Mouse (Mus musculus): Measurements from ENCODE around the gene Phactr1. TPM values are rescaled to one million over a fixed set of nuclear protein-coding genes. Genes with fewer than 3 reads are reported as not detected.

Gene Phactr1
- total RNA-seq, 1 experiment, result 1.2 TPM

- TF ChIP-seq ZNF384 (IDR thresholded peaks at IDR 0.05; ENCODE audit: low read depth, low read length) (no peak), ZC3H11A (IDR thresholded peaks at IDR 0.05; ENCODE audit: borderline replicate concordance, low read depth, low read length) (no peak), CHD2 (IDR thresholded peaks at IDR 0.05; ENCODE audit: low read depth, low read length) (no peak), HCFC1 (IDR thresholded peaks at IDR 0.05; ENCODE audit: borderline replicate concordance, insufficient read depth, low read length) (no peak), MAFK (IDR thresholded peaks at IDR 0.05; ENCODE audit: insufficient read depth, low read depth, low read length) (no peak)
- H3K4me1 ChIP-seq (ENCODE audit: control insufficient read depth in 2 of 2, insufficient read depth in 2 of 2, low read length in 2 of 2, poor library complexity in 1 of 2), result peaks cover 0 to 2% of the 10 kb centered on the region in 2 experiments; a peak in 1 of 4 replicates
- H3K9ac ChIP-seq (ENCODE audit: insufficient read depth, low read depth, low read length, poor library complexity, severe bottlenecking), result no peak overlapping the region
- H3K27ac ChIP-seq (ENCODE audit: insufficient read depth, low read depth, low read length, poor library complexity, severe bottlenecking), result no peak overlapping the region
- no peaks in the 10 kb centered on the region for H3K36me3 ChIP-seq (ENCODE audit: control insufficient read depth, insufficient read depth, low read length, poor library complexity, severe bottlenecking)
- no peak overlapping the region for H3K4me3 ChIP-seq (ENCODE audit: insufficient read depth in 1 of 2, low read depth in 1 of 2, low read length in 2 of 2, poor library complexity in 1 of 2, severe bottlenecking in 1 of 2)
- H3K9me3 ChIP-seq (ENCODE audit: control insufficient read depth, insufficient read depth, low read depth, low read length), result no peaks in the 10 kb centered on the region
- DNase-seq (ENCODE audit: low read depth, low spot score), result no peak
- in situ Hi-C loops (cut with MboI; ENCODE audit: low sequenced_read_pairs in 2 of 2, unreplicated experiment in 2 of 2), result no loop called here
Observed at GRCm38 (mm10) chr13:42989481-42989880, 309.1 kb downstream of the Phactr1 start.

- DNase-seq (ENCODE audit: low read depth, low spot score), result no peak
- in situ Hi-C loops (cut with MboI; ENCODE audit: low sequenced_read_pairs in 2 of 2, unreplicated experiment in 2 of 2), result no loop called here
Observed at GRCm38 (mm10) chr13:42990051-42990450, 309.6 kb downstream of the Phactr1 start.

GRCm38 (mm10) chr13:42990493-42991111, 310.2 kb downstream of the Phactr1 start:
- Histone ChIP-seq H3K9me3 (ENCODE audit: control insufficient read depth, insufficient read depth, low read depth, low read length) (no peaks in the 10 kb centered on the region), H3K36me3 (ENCODE audit: control insufficient read depth, insufficient read depth, low read length, poor library complexity, severe bottlenecking) (no peaks in the 10 kb centered on the region), H3K4me3 (ENCODE audit: insufficient read depth in 1 of 2, low read depth in 1 of 2, low read length in 2 of 2, poor library complexity in 1 of 2, severe bottlenecking in 1 of 2) (no peak overlapping the region), H3K4me1 (ENCODE audit: control insufficient read depth in 2 of 2, insufficient read depth in 2 of 2, low read length in 2 of 2, poor library complexity in 1 of 2) (peaks cover 0 to 2% of the 10 kb centered on the region in 2 experiments; a peak in 1 of 4 replicates), H3K9ac (ENCODE audit: insufficient read depth, low read depth, low read length, poor library complexity, severe bottlenecking) (no peak overlapping the region), H3K27ac (ENCODE audit: insufficient read depth, low read depth, low read length, poor library complexity, severe bottlenecking) (no peak overlapping the region)
- in situ Hi-C loops (cut with MboI; ENCODE audit: low sequenced_read_pairs in 2 of 2, unreplicated experiment in 2 of 2), result no loop called here
- DNase-seq (ENCODE audit: low read depth, low spot score), result no peak
- TF ChIP-seq HCFC1 (IDR thresholded peaks at IDR 0.05; ENCODE audit: borderline replicate concordance, insufficient read depth, low read length), result no peak
- no peak for TF ChIP-seq ZC3H11A (IDR thresholded peaks at IDR 0.05; ENCODE audit: borderline replicate concordance, low read depth, low read length)
- TF ChIP-seq ZNF384 (IDR thresholded peaks at IDR 0.05; ENCODE audit: low read depth, low read length), result no peak
- no peak for TF ChIP-seq MAFK (IDR thresholded peaks at IDR 0.05; ENCODE audit: insufficient read depth, low read depth, low read length)
- TF ChIP-seq CHD2 (IDR thresholded peaks at IDR 0.05; ENCODE audit: low read depth, low read length), result no peak

More at GRCm38 (mm10) chr13:42990051-42990450, 309.6 kb downstream of the Phactr1 start:
- Histone ChIP-seq H3K9me3 (ENCODE audit: control insufficient read depth, insufficient read depth, low read depth, low read length) (no peaks in the 10 kb centered on the region), H3K4me3 (ENCODE audit: insufficient read depth in 1 of 2, low read depth in 1 of 2, low read length in 2 of 2, poor library complexity in 1 of 2, severe bottlenecking in 1 of 2) (no peak overlapping the region), H3K9ac (ENCODE audit: insufficient read depth, low read depth, low read length, poor library complexity, severe bottlenecking) (no peak overlapping the region), H3K4me1 (ENCODE audit: control insufficient read depth in 2 of 2, insufficient read depth in 2 of 2, low read length in 2 of 2, poor library complexity in 1 of 2) (peaks cover 0 to 2% of the 10 kb centered on the region in 2 experiments; a peak in 1 of 4 replicates), H3K27ac (ENCODE audit: insufficient read depth, low read depth, low read length, poor library complexity, severe bottlenecking) (no peak overlapping the region), H3K36me3 (ENCODE audit: control insufficient read depth, insufficient read depth, low read length, poor library complexity, severe bottlenecking) (no peaks in the 10 kb centered on the region)
- no peak for TF ChIP-seq ZNF384 (IDR thresholded peaks at IDR 0.05; ENCODE audit: low read depth, low read length)
- TF ChIP-seq HCFC1 (IDR thresholded peaks at IDR 0.05; ENCODE audit: borderline replicate concordance, insufficient read depth, low read length), result no peak
- TF ChIP-seq MAFK (IDR thresholded peaks at IDR 0.05; ENCODE audit: insufficient read depth, low read depth, low read length), result no peak
- TF ChIP-seq CHD2 (IDR thresholded peaks at IDR 0.05; ENCODE audit: low read depth, low read length), result no peak
- TF ChIP-seq ZC3H11A (IDR thresholded peaks at IDR 0.05; ENCODE audit: borderline replicate concordance, low read depth, low read length), result no peak

GRCm38 (mm10) chr13:42991164-42991563, 310.7 kb downstream of the Phactr1 start:
- no peak overlapping the region for H3K27ac ChIP-seq (ENCODE audit: insufficient read depth, low read depth, low read length, poor library complexity, severe bottlenecking)
- in situ Hi-C loops (cut with MboI; ENCODE audit: low sequenced_read_pairs in 2 of 2, unreplicated experiment in 2 of 2), result no loop called here

More at GRCm38 (mm10) chr13:42991164-42991563, 310.7 kb downstream of the Phactr1 start:
- Histone ChIP-seq H3K9ac (ENCODE audit: insufficient read depth, low read depth, low read length, poor library complexity, severe bottlenecking) (no peak overlapping the region), H3K36me3 (ENCODE audit: control insufficient read depth, insufficient read depth, low read length, poor library complexity, severe bottlenecking) (no peaks in the 10 kb centered on the region), H3K4me1 (ENCODE audit: control insufficient read depth in 2 of 2, insufficient read depth in 2 of 2, low read length in 2 of 2, poor library complexity in 1 of 2) (peaks cover 0 to 2% of the 10 kb centered on the region in 2 experiments; a peak in 1 of 4 replicates), H3K9me3 (ENCODE audit: control insufficient read depth, insufficient read depth, low read depth, low read length) (no peaks in the 10 kb centered on the region), H3K4me3 (ENCODE audit: insufficient read depth in 1 of 2, low read depth in 1 of 2, low read length in 2 of 2, poor library complexity in 1 of 2, severe bottlenecking in 1 of 2) (no peak overlapping the region)
- no peak for DNase-seq (ENCODE audit: low read depth, low spot score)
- no peak for TF ChIP-seq CHD2 (IDR thresholded peaks at IDR 0.05; ENCODE audit: low read depth, low read length)
- no peak for TF ChIP-seq MAFK (IDR thresholded peaks at IDR 0.05; ENCODE audit: insufficient read depth, low read depth, low read length)
- no peak for TF ChIP-seq ZNF384 (IDR thresholded peaks at IDR 0.05; ENCODE audit: low read depth, low read length)
- no peak for TF ChIP-seq HCFC1 (IDR thresholded peaks at IDR 0.05; ENCODE audit: borderline replicate concordance, insufficient read depth, low read length)
- TF ChIP-seq ZC3H11A (IDR thresholded peaks at IDR 0.05; ENCODE audit: borderline replicate concordance, low read depth, low read length), result no peak
